Mouse (Mus musculus) adrenal gland, postnatal 4 days (tissue): ENCODE results near the gene Olfr1156. TPM values are rescaled to one million over a fixed set of nuclear protein-coding genes. Genes with fewer than 3 reads are reported as not detected.

Experiments
- DNase-seq, 2 experiments: peaks; one replicate each; pipeline ENCODE4 v3.0.0; 2021 to 2022; ENCODE audit warnings: low spot score in 2 of 2, mixed read lengths in 2 of 2
- long read RNA-seq, 2 experiments: library from polyadenylated mRNA; stranded (forward); transcript quantifications; one replicate each; pipeline ENCODE4 v2.0.0; 2021
- total RNA-seq, 2 experiments: library from RNA; stranded (reverse); gene quantifications; 2 replicates each; pipeline ENCODE4 v1.2.3; 2021

The Olfr1156 gene
- total RNA-seq: not detected
- long read RNA-seq, experiment 1: 0 reads
- long read RNA-seq, experiment 2: 0 reads

DNA sequence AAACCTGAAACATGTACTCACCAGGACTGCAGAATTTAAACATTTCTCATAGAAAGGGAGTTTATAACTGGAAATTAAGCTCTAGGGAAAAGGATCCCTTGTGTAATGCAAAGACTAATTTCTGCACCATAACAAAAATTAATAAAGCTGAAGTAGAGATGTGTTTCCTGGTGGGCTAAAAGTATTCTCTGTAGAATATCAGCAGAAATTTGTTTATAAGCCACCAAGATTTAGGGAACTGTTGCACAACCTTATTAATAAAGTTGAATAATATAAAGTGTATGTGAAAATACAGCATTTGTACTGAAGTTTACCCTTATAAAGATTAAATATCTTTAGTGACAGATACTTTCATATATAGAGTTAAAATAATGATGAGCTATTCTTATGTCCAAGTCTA lies at the start of gene Olfr1156:
Olfr1156 (minus strand) TSS at position 101 of the 400 bp plus-strand sequence.
- DNase-seq: no peak

DNA sequence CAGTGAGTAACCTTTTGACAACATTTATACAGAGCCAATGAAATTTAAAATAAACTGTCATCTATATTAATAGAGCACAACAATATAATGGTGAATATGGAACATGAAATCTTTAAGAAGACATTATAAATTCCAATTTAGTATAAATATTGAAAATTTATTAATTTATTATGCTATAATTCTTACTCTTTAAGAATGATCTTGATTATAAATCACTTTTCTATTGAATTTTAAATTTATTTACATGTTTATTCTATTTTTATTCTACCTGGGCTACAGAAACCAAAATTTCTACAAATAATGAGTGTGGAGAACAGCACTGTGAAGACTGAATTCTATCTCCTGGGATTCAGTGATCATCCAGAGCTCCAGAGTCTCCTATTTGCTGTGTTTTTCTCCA lies 36.9 kb upstream of the Olfr1156 start, which contains the start of gene Olfr1158:
Olfr1158 (plus strand) TSS at position 301 of the 400 bp plus-strand sequence.
- no peak for DNase-seq

DNA sequence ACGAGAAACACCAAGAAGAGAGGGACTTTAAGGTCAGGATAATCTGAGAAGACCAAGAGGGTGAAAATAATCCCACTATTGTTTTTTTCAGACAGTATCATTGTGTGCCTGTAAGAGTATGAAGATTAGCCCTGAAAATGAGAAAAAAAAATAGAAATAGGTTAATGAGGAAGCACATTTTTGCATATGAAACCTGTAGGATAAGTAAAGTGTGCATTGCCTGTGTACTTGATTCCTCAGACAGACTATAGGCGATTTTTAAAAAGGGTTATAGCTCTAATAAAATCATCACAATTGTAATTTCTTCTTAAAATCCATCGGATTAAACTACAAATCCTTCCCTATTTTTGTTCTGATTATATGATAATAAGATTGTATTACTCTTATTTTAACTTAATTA lies 21.7 kb upstream of the Olfr1156 start, which contains the start of gene Olfr74:
Olfr74 (minus strand) TSS at position 101 of the 400 bp plus-strand sequence.
- DNase-seq: no peak

DNA sequence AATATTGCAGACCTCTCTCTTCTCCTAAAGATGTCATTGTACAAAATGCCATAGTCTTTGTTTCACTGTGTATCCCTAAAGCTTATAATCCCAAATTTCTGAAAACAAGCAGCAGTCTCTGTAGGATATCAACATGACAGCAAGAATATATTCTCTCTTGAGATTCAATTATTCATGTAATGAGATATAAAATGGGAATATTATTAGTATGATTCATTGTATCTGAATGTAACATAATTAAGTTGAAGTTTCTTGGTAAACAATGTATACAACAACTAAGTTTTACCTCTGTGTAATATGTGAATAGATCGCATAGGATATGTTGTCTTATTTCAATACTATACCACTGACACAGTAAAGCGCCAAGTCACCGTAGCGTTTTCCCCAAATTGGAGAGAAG lies 15.3 kb upstream of the Olfr1156 start, which contains the start of gene Olfr1157:
Olfr1157 (minus strand) TSS at position 101 of the 400 bp plus-strand sequence.
- no peak for DNase-seq

DNA sequence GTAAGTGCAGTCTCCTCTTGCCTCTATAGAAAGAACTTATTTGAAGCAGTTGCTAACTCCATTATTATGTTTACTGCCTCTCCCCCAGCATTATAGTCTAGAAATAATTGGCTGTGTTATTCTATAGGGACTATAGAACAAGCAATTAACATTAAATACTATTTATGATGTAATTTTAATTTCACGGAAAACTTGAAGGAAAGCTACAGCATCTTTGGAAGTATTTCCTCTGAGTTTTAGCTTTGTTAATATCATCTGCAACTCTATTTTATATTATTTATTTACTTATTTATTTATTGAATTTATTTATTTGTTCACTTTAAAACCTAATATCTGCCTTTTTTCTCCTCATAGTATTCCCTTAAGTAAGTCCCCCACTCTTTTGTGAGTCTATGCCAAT lies 7.9 kb downstream of the Olfr1156 start, which contains the start of gene Olfr1155:
Olfr1155 (minus strand) TSS at position 101 of the 400 bp plus-strand sequence.
- no peak for DNase-seq

- DNase-seq: no peak
Observed at GRCm38 (mm10) chr2:87905066-87905465, 47.8 kb downstream of the Olfr1156 start, which contains the start of gene Olfr1154. Gene Olfr1154, minus strand, starts transcription at chr2:87905166.

Other genes with a start within 250 kb of the Olfr1156 start
- not detected for gene Olfr1137, start 239.9 kb downstream of the Olfr1156 start, total RNA-seq
- not detected for gene Olfr1138, start 213.1 kb downstream of the Olfr1156 start, total RNA-seq
- not detected for gene Olfr1140, start 209.3 kb downstream of the Olfr1156 start, total RNA-seq
- not detected for gene Olfr1141, start 199.1 kb downstream of the Olfr1156 start, total RNA-seq
- not detected for gene Olfr152, start 173.6 kb downstream of the Olfr1156 start, total RNA-seq
- gene Olfr1143, start 152.5 kb downstream of the Olfr1156 start, total RNA-seq: not detected
- not detected for gene Olfr1145, start 143.3 kb downstream of the Olfr1156 start, total RNA-seq
- gene Olfr1148, start 122.6 kb downstream of the Olfr1156 start, total RNA-seq: not detected
- not detected for gene Olfr1150-ps1, start 109.1 kb downstream of the Olfr1156 start, total RNA-seq
- gene Olfr1151, start 97.2 kb downstream of the Olfr1156 start, total RNA-seq: not detected
- gene Olfr1152, start 86.6 kb downstream of the Olfr1156 start, total RNA-seq: not detected
- gene Olfr1153, start 58.1 kb downstream of the Olfr1156 start, total RNA-seq: not detected
- gene Olfr1154, start 47.9 kb downstream of the Olfr1156 start, total RNA-seq: not detected
- gene Olfr1155, start 8.0 kb downstream of the Olfr1156 start, total RNA-seq: not detected
- not detected for gene Olfr1157, start 15.2 kb upstream of the Olfr1156 start, total RNA-seq
- gene Olfr74, start 21.6 kb upstream of the Olfr1156 start, total RNA-seq: not detected
- gene Olfr1158, start 37.0 kb upstream of the Olfr1156 start, total RNA-seq: not detected
- not detected for gene Olfr1160, start 55.2 kb upstream of the Olfr1156 start, total RNA-seq
- not detected for gene Olfr1161, start 69.7 kb upstream of the Olfr1156 start, total RNA-seq
- not detected for gene Olfr73, start 84.6 kb upstream of the Olfr1156 start, total RNA-seq
- not detected for gene Olfr1162, start 98.0 kb upstream of the Olfr1156 start, total RNA-seq
- not detected for gene Olfr1163, start 118.7 kb upstream of the Olfr1156 start, total RNA-seq
- not detected for gene Olfr1164, start 140.9 kb upstream of the Olfr1156 start, total RNA-seq
- gene Olfr1166, start 175.2 kb upstream of the Olfr1156 start, total RNA-seq: not detected
- not detected for gene Olfr1167, start 202.1 kb upstream of the Olfr1156 start, total RNA-seq
- not detected for gene Olfr1168, start 228.8 kb upstream of the Olfr1156 start, total RNA-seq